Mouse (Mus musculus) brain, embryonic 14.5 days (tissue): ENCODE measurements at regions not wholly inside any gene's neighbourhood (a gene's known extent, or its start where the extent isn't known, plus 50 kb on each side); places are given as distances from the start of the nearest gene placed in this dataset.

Source experiments
- CTCF ChIP-seq: fragments of 200-500 bp; IDR thresholded peaks from 2 replicates; pipeline ENCODE4 v1.5.1; 2012; ENCODE audit warnings: inconsistent platforms, mild to moderate bottlenecking, moderate library complexity, borderline replicate concordance; ENCODE audit not compliant: insufficient read depth, insufficient read length; ENCODE audit errors: extremely low read depth
- POLR2A ChIP-seq: fragments of 200-500 bp; IDR thresholded peaks from 2 replicates; pipeline ENCODE4 v1.6.1; 2012; ENCODE audit warnings: mild to moderate bottlenecking, inconsistent platforms, borderline replicate concordance; ENCODE audit not compliant: poor library complexity, insufficient read depth, insufficient read length, severe bottlenecking; ENCODE audit errors: extremely low read depth

- TF ChIP-seq CTCF (no peak), POLR2A (no peak)
Observed at GRCm38 (mm10) chr3:137525606-137526575, 95.5 kb upstream of the Ddit4l start.
